Mouse (Mus musculus) adipocyte (in vitro differentiated cells): ENCODE data around the gene Efna4.

ENCODE experiments used
- DNase-seq: peaks from one replicate; pipeline ENCODE4 v3.0.0-alpha.2; 2016; ENCODE audit warnings: low spot score

Gene Efna4

DNA sequence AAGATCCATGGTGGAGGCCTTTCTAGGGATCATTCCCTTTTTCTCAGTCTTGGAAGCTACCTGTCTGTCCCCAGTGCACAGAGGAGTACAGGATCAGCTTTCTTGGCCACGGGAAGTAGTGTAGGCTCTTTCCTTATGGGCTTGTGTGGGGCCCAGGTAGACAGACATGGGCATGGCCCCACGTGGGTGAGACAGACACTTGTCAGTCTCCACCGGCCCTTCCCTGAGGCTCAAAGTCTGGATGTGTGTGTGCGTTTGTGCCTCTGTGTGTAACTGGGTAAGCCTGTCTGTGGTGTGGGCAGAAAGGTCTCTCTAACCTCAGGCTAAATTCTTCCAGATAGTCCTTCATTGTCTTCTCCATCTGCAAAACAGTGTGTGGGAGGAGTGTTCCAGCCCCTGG lies 32.7 kb downstream of the Efna4 start:
- no peak for DNase-seq

GRCm38 (mm10) chr3:89304440-89304839 lies 33.4 kb downstream of the Efna4 start:
- no peak for DNase-seq

DNA sequence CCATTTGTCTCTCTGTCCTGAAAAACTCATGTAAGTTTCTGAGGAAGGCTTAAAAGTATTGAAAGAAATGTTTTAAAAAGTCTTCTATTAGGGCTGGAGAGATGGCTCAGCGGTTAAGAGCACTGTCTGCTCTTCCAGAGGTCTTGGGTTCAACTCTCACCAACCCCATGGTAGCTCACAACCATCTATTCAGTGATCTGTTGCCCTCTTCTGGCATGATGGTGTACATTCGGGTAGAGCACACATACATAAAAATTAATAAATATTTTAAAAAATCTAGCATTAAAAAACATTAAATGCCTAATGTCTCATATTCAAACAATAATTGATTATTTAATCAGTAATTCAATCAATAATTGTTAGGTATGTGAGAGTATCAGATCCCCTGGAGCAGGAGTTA lies 37.3 kb downstream of the Efna4 start:
- no peak for DNase-seq

DNA sequence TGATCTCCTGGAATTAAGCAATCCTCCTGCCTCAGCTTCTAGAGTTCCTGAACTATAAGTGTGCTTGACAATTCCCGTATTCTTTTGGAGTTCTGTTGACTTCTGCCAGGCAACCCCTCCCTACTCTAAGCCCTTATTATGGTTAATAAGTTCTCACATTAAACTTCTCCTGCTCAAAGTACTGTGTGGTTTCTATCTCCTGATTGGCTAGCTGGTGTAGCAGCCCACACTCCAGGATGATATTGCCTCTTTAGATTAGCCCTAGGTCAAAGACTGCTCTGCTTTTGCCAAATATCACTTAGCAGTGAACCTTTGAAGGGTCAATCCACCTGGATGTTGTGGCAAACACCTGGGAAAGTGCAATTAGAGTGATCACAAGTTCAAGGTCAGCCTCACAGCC lies 37.8 kb downstream of the Efna4 start:
- DNase-seq: no peak

DNA sequence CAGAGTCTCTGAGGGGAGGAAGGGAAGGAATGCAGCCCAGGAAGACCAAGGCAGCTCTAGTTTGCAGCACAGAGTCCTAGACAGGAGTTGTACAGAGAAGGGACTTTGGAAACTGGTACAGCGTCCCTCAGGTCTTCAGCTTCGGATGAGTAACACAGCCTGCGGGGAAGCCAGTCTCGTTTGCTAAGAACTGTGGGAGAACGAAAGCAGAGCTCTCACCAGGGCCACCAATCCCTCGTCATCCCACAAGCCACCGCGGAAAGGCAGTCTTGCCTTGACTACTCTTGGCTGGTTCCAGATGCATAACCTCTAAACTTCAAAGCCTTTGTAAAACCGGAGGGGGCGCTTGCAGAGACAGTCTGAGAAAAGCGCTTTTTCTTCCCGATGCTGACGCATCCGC lies 38.3 kb downstream of the Efna4 start:
- DNase-seq: no peak

- no peak for DNase-seq
These were observed 38.9 kb downstream of the Efna4 start for GRCm38 (mm10) chr3:89298908-89299307.

GRCm38 (mm10) chr3:89296761-89297396 lies 40.9 kb downstream of the Efna4 start:
- no peak for DNase-seq

DNA sequence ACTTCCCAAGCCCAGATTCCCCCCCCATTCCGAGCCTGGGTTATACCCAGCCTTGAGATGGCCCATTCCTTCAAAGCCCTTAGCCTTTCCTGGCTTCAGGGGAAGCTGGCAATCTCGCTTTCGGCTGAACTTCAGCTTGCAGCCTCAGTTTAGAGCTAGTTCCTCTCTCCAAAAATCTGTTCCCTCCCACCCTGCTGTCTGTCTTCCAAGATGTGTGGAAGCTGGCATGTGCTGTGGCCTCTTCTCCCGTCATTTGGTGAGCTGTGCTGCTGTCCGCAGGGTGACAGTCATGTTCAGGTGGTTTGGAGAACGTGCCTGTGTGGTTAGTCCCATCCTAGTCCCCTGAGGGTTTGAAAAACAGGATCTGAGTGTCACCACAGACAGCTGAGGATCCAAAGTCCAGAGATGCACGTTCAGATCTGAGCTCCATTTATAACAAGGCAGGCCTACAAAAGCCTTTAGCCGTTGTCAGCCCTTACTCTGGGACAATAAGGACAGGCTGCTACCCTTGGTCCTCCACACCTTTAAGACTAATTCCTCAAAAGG lies 42.1 kb downstream of the Efna4 start:
- no peak for DNase-seq

DNA sequence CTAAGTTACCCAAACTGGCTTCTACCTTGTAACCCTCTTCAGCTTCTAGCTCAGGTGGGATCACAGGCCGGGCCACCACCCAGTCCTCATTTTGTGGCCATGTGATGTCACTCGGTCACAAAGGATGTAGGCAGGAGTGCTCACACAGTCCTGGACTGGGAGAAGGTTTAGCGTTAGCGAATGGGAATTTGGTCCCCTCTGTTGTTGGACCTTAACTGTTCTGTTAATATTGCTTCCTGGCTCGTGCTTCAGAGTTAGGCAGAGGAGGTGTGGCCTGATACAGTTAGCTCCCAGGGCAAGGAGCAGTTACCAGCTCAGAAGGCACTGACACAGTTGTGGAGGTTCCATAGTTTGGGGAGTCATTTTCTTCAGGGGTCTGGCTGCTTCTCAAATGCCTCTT lies 43.6 kb downstream of the Efna4 start:
- no peak for DNase-seq

DNA sequence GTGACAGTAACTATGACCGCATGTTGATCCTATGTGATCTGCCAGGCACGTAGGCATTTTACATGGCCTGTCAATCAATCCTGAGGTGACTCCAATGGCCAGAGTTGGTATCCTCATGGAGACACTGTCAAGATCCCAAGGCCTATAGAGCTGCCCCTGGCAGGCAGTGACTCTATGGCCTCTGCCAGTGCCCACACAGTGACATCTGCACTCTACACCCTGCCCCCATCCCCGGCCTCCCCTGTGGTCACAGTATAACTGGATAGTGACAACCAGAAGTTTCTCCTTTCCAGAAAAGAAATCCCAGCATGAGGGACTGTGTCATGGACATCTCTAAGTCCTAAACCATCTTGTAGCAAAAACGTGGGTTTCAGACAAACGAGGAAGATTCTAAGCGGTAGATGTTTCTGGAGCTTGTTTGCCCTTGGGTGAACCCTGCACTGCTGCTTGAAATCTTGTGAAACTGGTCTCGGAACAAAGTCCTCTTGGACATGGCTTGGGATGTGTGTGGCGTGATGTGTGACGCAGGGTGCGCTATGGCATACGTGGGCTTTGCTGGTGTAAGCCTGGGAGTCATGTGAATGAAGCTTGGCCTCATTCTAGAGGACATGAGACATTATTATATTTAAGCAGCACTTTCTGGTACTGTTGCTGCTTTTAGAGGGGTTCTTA lies 44.4 kb downstream of the Efna4 start:
- DNase-seq: no peak

DNA sequence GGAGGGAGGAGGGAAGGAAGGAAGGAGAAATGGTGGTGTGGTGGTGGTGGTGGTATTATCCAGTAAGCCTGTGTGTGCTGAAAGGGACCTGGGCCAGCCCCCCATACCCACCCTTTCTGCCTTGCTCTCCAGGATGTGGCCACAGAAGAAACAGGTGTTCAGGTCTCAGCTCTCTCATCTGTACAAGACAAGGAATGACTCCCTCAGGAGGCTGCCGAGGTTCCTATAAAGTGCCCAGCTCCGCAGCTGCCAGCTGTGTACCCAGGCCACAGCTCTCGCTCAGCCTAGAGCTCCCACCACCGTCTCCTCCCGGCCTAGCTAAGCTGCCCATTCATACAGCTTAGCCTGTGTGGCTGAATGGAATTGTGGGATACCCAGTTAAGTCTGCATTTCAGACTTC lies 45.5 kb downstream of the Efna4 start:
- no peak for DNase-seq

DNA sequence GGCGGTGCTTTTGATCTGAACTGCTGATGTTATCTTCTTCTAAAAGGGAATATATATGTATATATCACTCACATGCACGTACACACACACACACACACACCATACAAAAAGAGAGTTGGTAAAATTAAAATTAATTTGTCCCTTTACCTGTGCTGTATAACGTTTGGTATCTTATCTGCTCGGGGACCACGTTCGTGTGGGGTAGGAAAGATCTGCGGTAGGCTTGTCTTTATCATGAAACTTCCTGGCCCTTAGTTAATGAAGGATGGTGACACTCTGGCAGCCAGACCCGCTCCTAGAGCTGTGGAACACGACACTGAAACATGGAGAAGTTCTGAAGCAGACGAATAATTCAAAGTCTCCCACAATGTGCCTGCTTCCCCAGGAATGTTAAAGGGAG lies 46.0 kb downstream of the Efna4 start:
- no peak for DNase-seq

DNA sequence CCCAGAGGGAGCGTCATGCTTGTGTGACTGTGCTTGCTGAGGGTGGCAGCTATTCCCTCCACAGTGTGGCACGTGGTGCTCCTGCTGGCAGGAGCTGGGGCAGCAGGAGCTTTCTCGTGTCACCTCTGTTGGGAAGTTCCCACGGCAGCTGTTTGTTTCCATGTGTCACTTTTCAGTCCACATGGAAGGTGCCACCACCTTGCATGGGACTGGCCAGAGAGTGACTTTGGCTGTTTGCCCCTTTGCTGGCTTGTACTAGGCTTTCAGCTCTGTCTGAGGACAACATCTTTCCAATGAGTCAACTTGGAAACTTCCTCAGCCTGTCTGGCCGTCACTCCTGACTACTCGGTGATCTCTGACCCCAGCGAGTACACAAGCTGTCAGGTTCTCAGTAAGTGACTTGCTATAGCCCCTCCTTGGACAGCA lies 49.3 kb downstream of the Efna4 start:
- DNase-seq: peak; percentile 52

- DNase-seq: no peak
These were observed 50.5 kb downstream of the Efna4 start for GRCm38 (mm10) chr3:89287286-89287685.

GRCm38 (mm10) chr3:89285526-89285925 lies 52.3 kb downstream of the Efna4 start:
- DNase-seq: no peak

DNA sequence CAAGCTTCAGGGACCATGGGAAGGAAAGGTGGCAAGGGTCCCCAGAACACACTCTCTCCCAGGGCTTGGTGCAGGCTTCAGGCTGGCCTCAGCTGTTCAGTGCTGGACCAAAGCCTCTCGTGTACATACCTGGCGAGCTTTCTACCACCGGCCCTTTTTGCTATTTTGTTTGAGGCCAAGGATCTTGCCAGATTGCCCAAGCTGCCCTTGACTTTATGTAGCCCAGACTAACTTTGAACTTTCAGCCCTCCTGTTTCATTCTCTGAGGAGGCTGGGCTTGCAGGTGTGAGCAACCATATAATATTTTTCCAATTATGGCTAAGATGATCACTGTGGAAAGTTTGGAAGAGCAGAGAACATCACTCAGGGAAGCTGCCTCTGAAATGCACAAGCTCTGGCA lies 53.6 kb downstream of the Efna4 start:
- DNase-seq: no peak
